Mouse (Mus musculus) B cell, adult 2 months (primary cell): ENCODE results near the gene Stk38l.

Experiments used
- DNase-seq, 2 experiments: peaks; one replicate each; pipeline ENCODE4 v3.0.0; 2022

Stk38l gene

GRCm38 (mm10) chr6:146724581-146725383 lies at the start of gene Stk38l:
TSS of gene Stk38l (plus strand) at chr6:146724995.
- DNase-seq, result peak; percentile 97

GRCm38 (mm10) chr6:146676904-146677303 lies 47.9 kb upstream of the Stk38l start:
- no peak for DNase-seq

- no peak for DNase-seq
Observed at GRCm38 (mm10) chr6:146678136-146679070, 46.4 kb upstream of the Stk38l start.

GRCm38 (mm10) chr6:146683881-146684280 lies 40.9 kb upstream of the Stk38l start:
- DNase-seq, result no peak

GRCm38 (mm10) chr6:146685781-146686308 lies 39.0 kb upstream of the Stk38l start:
- peak; percentile 65 to 68 for DNase-seq

GRCm38 (mm10) chr6:146686463-146687196 lies 38.2 kb upstream of the Stk38l start:
- DNase-seq, result peak; percentile 46 to 52

GRCm38 (mm10) chr6:146688010-146688409 lies 36.8 kb upstream of the Stk38l start:
- no peak for DNase-seq

- DNase-seq, result peak; percentile 28 to 37
Observed at GRCm38 (mm10) chr6:146688861-146689260, 35.9 kb upstream of the Stk38l start.

- peak in 1 of 2 experiments; percentile 0 for DNase-seq
Observed at GRCm38 (mm10) chr6:146697767-146698166, 27.0 kb upstream of the Stk38l start.

GRCm38 (mm10) chr6:146698376-146698775 lies 26.4 kb upstream of the Stk38l start:
- peak in 1 of 2 experiments; percentile 1 for DNase-seq

- no peak for DNase-seq
Observed at GRCm38 (mm10) chr6:146700461-146700860, 24.3 kb upstream of the Stk38l start.

- DNase-seq, result peak in 1 of 2 experiments; percentile 2
Observed at GRCm38 (mm10) chr6:146702126-146702881, 22.5 kb upstream of the Stk38l start.

GRCm38 (mm10) chr6:146703351-146703750 lies 21.4 kb upstream of the Stk38l start:
- DNase-seq, result no peak

GRCm38 (mm10) chr6:146705631-146706030 lies 19.2 kb upstream of the Stk38l start:
- no peak for DNase-seq

- no peak for DNase-seq
Observed at GRCm38 (mm10) chr6:146719606-146720005, 5.2 kb upstream of the Stk38l start.

- no peak for DNase-seq
Observed at GRCm38 (mm10) chr6:146723805-146724204, 990 bp upstream of the Stk38l start.

GRCm38 (mm10) chr6:146725384-146725791 lies 593 bp downstream of the Stk38l start:
- no peak for DNase-seq

GRCm38 (mm10) chr6:146731031-146731430 lies 6.2 kb downstream of the Stk38l start:
- no peak for DNase-seq

GRCm38 (mm10) chr6:146731692-146732091 lies 6.9 kb downstream of the Stk38l start:
- DNase-seq, result no peak

- no peak for DNase-seq
Observed at GRCm38 (mm10) chr6:146732232-146732631, 7.4 kb downstream of the Stk38l start.

GRCm38 (mm10) chr6:146732676-146733075 lies 7.9 kb downstream of the Stk38l start:
- DNase-seq, result no peak

GRCm38 (mm10) chr6:146733554-146733953 lies 8.8 kb downstream of the Stk38l start:
- DNase-seq, result peak in 1 of 2 experiments; percentile 12
